25 mouse cellular contexts compared by ENCODE assay signal in the genomic region with DNA sequence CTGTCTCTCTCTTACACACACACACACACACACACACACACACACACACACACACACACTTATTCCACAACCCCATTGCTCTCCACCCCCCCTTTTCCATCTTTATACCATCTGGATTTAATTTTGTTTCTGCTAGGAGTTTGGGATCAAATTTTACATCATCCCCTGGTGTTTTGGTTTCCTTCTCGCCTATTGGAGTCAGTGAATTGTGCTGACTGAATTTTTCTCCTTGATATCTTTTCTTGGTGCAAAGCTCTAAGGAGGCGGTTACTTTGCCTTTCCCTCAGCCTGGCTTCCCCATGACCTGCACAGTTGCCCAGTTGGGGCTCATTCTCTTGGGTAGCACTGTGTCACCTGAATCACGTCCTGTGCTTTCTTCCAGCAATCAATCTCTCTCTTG. TPM values are rescaled to one million over a fixed set of nuclear protein-coding genes. Genes with fewer than 3 reads are reported as not detected.
A peak's percentile ranks its signal among the peaks of the same experiment; 100 is the strongest.
DNase-seq lines count a peak whose midpoint lies in the region; ATAC-seq and TF ChIP-seq lines count a peak whose summit lies in the region.
"Had no signal": no experiment of that assay in that cellular context is flagged by ENCODE, and none has a peak within 500 bp of the region (broad histone marks: within the 10 kb centered on the region; RNA-seq: fewer than 3 reads in every experiment).

No protein-coding gene starts in this region.

- 0 out of 2 replicates have a peak, but pooled peaks have one; percentile 52 for ATAC-seq in embryonic facial prominence, embryonic 11.5 days (replicated peaks; ENCODE audit: insufficient number of reproducible peaks, low FRiP score, low TSS enrichment, low read depth)
- no peak for ATAC-seq in midbrain, postnatal 0 days (ENCODE audit: low FRiP score)
- ATAC-seq: CD4-positive, CD25-positive, alpha-beta regulatory T cell, adult 4 months; forebrain, embryonic 15.5 days; midbrain, embryonic 16.5 days had no signal

- H3K4me3 ChIP-seq in embryonic facial prominence, embryonic 11.5 days (ENCODE audit: low read depth, low read length), result no peak overlapping the region
- H3K4me3 ChIP-seq in midbrain, postnatal 0 days (ENCODE audit: low read depth, low read length), result no peak overlapping the region
- H3K4me3 ChIP-seq: erythroblast, embryonic 14.5 days; forebrain, embryonic 15.5 days; heart, embryonic 15.5 days; hindbrain, embryonic 15.5 days; midbrain, embryonic 10.5 days; stomach, embryonic 15.5 days had no signal

- no peak for TF ChIP-seq CTCF in midbrain, postnatal 0 days (IDR thresholded peaks at IDR 0.05)

- H3K4me1 ChIP-seq in embryonic facial prominence, embryonic 11.5 days (ENCODE audit: control insufficient read depth, insufficient read depth, low read length), result no peaks in the 10 kb centered on the region
- H3K4me1 ChIP-seq in midbrain, postnatal 0 days (ENCODE audit: insufficient read depth, low read length), result no peaks in the 10 kb centered on the region
- H3K4me1 ChIP-seq: forebrain, embryonic 15.5 days; heart, embryonic 15.5 days; hindbrain, embryonic 15.5 days; midbrain, embryonic 10.5 days; stomach, embryonic 15.5 days had no signal

- DNase-seq in embryo, embryonic 11 days, result peak; percentile 23
- no peak for DNase-seq in embryo, embryonic 10 days (ENCODE audit: low spot score)
- peak; percentile 72 for DNase-seq in embryonic facial prominence, embryonic 11.5 days (ENCODE audit: low spot score)
- DNase-seq in forelimb bud, embryonic 11.5 days (ENCODE audit: low read depth, low spot score), result peak; percentile 25
- DNase-seq in skeletal muscle tissue, adult 2 months (ENCODE audit: low read depth, low spot score), result peak; percentile 9
- DNase-seq in B cell, adult 2 months, result no peak
- no peak for DNase-seq in midbrain, postnatal 0 days (ENCODE audit: low spot score)
- DNase-seq: adrenal gland, adult 8-10 months; cerebellum, adult 11-12 months; cerebellum, postnatal 14 days; heart, postnatal 36 days; kidney, adult 2 months; liver; thymus, adult 18-20 months; thymus, postnatal 36 days had no signal

- 42% methylated on average over 3 of the region's 3 CpGs for WGBS in embryonic facial prominence, embryonic 11.5 days
- 80% methylated on average over 3 of the region's 3 CpGs for WGBS in midbrain, postnatal 0 days

- H3K9me3 ChIP-seq in embryonic facial prominence, embryonic 11.5 days (replicated peaks; ENCODE audit: control insufficient read depth, low read length), result no peaks in the 10 kb centered on the region
- H3K9me3 ChIP-seq in midbrain, postnatal 0 days (ENCODE audit: low read length), result no peaks in the 10 kb centered on the region
- H3K9me3 ChIP-seq: forebrain, embryonic 15.5 days; heart, embryonic 15.5 days; hindbrain, embryonic 15.5 days; midbrain, embryonic 10.5 days; stomach, embryonic 15.5 days had no signal

- no peaks in the 10 kb centered on the region for H3K36me3 ChIP-seq in embryonic facial prominence, embryonic 11.5 days (replicated peaks; ENCODE audit: control insufficient read depth, insufficient read depth, low read depth, low read length)
- no peaks in the 10 kb centered on the region for H3K36me3 ChIP-seq in midbrain, postnatal 0 days (ENCODE audit: insufficient read depth, low read length)
- H3K36me3 ChIP-seq: forebrain, embryonic 15.5 days; heart, embryonic 15.5 days; hindbrain, embryonic 15.5 days; midbrain, embryonic 10.5 days; stomach, embryonic 15.5 days had no signal

- no peaks in the 10 kb centered on the region for H3K27me3 ChIP-seq in embryonic facial prominence, embryonic 11.5 days (ENCODE audit: control insufficient read depth, insufficient read depth, low read length)
- H3K27me3 ChIP-seq in midbrain, postnatal 0 days (ENCODE audit: insufficient read depth, low read length), result no peaks in the 10 kb centered on the region
- H3K27me3 ChIP-seq: forebrain, embryonic 15.5 days; heart, embryonic 15.5 days; hindbrain, embryonic 15.5 days; stomach, embryonic 15.5 days had no signal

- H3K27ac ChIP-seq in embryonic facial prominence, embryonic 11.5 days (replicated peaks; ENCODE audit: low read depth, low read length), result no peak overlapping the region
- no peak overlapping the region for H3K27ac ChIP-seq in midbrain, postnatal 0 days (ENCODE audit: low read depth, low read length)
- H3K27ac ChIP-seq: forebrain, embryonic 15.5 days; heart, embryonic 15.5 days; hindbrain, embryonic 15.5 days; kidney, postnatal 0 days; macrophage; midbrain, embryonic 10.5 days; stomach, embryonic 15.5 days had no signal

- no peak overlapping the region for H3K9ac ChIP-seq in embryonic facial prominence, embryonic 11.5 days (replicated peaks; ENCODE audit: low read length)
- H3K9ac ChIP-seq in midbrain, postnatal 0 days (replicated peaks; ENCODE audit: low read length, poor library complexity, severe bottlenecking), result no peak overlapping the region
- H3K9ac ChIP-seq: forebrain, embryonic 15.5 days; heart, embryonic 15.5 days; hindbrain, embryonic 15.5 days; stomach, embryonic 15.5 days had no signal

- H3K4me2 ChIP-seq in embryonic facial prominence, embryonic 11.5 days (ENCODE audit: low read depth, low read length), result no peak overlapping the region
- no peak overlapping the region for H3K4me2 ChIP-seq in midbrain, postnatal 0 days (ENCODE audit: low read depth, low read length, poor library complexity, severe bottlenecking)
- H3K4me2 ChIP-seq: forebrain, embryonic 15.5 days; heart, embryonic 15.5 days; hindbrain, embryonic 15.5 days; stomach, embryonic 15.5 days had no signal

RNA-seq across cellular contexts. Expression of a gene that starts 30.1 kb away (rescaled TPM):
- 8.3 and 9.6 TPM in 2 replicates for polyA plus RNA-seq in embryonic facial prominence, embryonic 11.5 days (2014; fragmentation: Nextera tagmentation; extraction: Ambion mirVana)
- total RNA-seq in midbrain, postnatal 0 days (2014; rRNA removed), result 8.2 and 14.1 TPM in 2 replicates
- polyA plus RNA-seq in midbrain, postnatal 0 days (2015; fragmentation: Nextera tagmentation; extraction: Ambion mirVana), result 12.6 and 13.4 TPM in 2 replicates
- polyA plus RNA-seq: erythroblast, embryonic 14.5 days; macrophage had no signal

Comparison
In these comparisons a context has a peak if more than half of its experiments do, and no peak if none do; other contexts are left out.
1. DNase-seq: peak in embryo, embryonic 11 days (single experiment), embryonic facial prominence, embryonic 11.5 days (single experiment), forelimb bud, embryonic 11.5 days (single experiment) and skeletal muscle tissue, adult 2 months (single experiment); none in embryo, embryonic 10 days (single experiment), B cell, adult 2 months (0 of 2) and midbrain, postnatal 0 days (single experiment).